Mouse (Mus musculus) heart, adult 2 months (tissue): ENCODE measurements at regions not wholly inside any gene's neighbourhood (a gene's known extent, or its start where the extent isn't known, plus 50 kb on each side); places are given as distances from the start of the nearest gene placed in this dataset.

ENCODE experiments used
- CTCF ChIP-seq: fragments of 200-600 bp; IDR thresholded peaks from 2 replicates; pipeline ENCODE4 v1.8.1; 2022; ENCODE audit warnings: antibody characterized with exemption, mild to moderate bottlenecking, moderate library complexity
- EP300 ChIP-seq: fragments of 200-500 bp; IDR thresholded peaks from 2 replicates; pipeline ENCODE4 v1.6.1; 2011; ENCODE audit warnings: low read depth, low read length, control low read depth; ENCODE audit not compliant: insufficient read depth
- POLR2A ChIP-seq: fragments of 200-500 bp; IDR thresholded peaks from 2 replicates; pipeline ENCODE4 v1.6.1; 2011; ENCODE audit warnings: mild to moderate bottlenecking, low read depth, low read length, control low read depth; ENCODE audit not compliant: insufficient read depth

- TF ChIP-seq CTCF, result no peak
- no peak for TF ChIP-seq POLR2A
- no peak for TF ChIP-seq EP300
Measured at GRCm38 (mm10) chr6:49989585-49990521, 120.2 kb upstream of the Mpp6 start.
